Mouse (Mus musculus) NIH3T3 (cell line): ENCODE data around the gene Chchd4.
"Not testable (repeated sequence)": the region's sequence is repeated elsewhere in the genome, so short reads cannot be mapped to it uniquely, and the experiment has no call there.

Source experiments
- DNase-seq: peaks from one replicate; pipeline ENCODE4 v3.0.0-alpha.2; 2012; ENCODE audit warnings: low read depth

Gene Chchd4

GRCm38 (mm10) chr6:91473805-91474440 lies 577 bp upstream of the Chchd4 start:
- DNase-seq: no peak

- DNase-seq: peak; percentile 50
These were observed 1.0 kb downstream of the Chchd4 start for GRCm38 (mm10) chr6:91472319-91472718.

GRCm38 (mm10) chr6:91471427-91471826 lies 1.9 kb downstream of the Chchd4 start:
- DNase-seq: not testable (repeated sequence)

- DNase-seq: no peak
These were observed 2.6 kb downstream of the Chchd4 start for GRCm38 (mm10) chr6:91470712-91471111.

- no peak for DNase-seq
These were observed 6.2 kb downstream of the Chchd4 start for GRCm38 (mm10) chr6:91467106-91467505.

GRCm38 (mm10) chr6:91465756-91466155 lies 7.6 kb downstream of the Chchd4 start:
- no peak for DNase-seq

GRCm38 (mm10) chr6:91459471-91459870 lies 13.9 kb downstream of the Chchd4 start:
- peak; percentile 22 for DNase-seq

- DNase-seq: no peak
These were observed 18.8 kb downstream of the Chchd4 start for GRCm38 (mm10) chr6:91454546-91454945.

GRCm38 (mm10) chr6:91452056-91452455 lies 21.3 kb downstream of the Chchd4 start:
- DNase-seq: peak; percentile 11

GRCm38 (mm10) chr6:91449472-91450225 lies 23.7 kb downstream of the Chchd4 start:
- no peak for DNase-seq

- no peak for DNase-seq
These were observed 28.0 kb downstream of the Chchd4 start for GRCm38 (mm10) chr6:91445316-91445715.

GRCm38 (mm10) chr6:91441145-91441662 lies 32.1 kb downstream of the Chchd4 start:
- DNase-seq: no peak

- DNase-seq: peak; percentile 99
These were observed 32.7 kb downstream of the Chchd4 start for GRCm38 (mm10) chr6:91440474-91441144.

GRCm38 (mm10) chr6:91424151-91424550 lies 49.2 kb downstream of the Chchd4 start:
- DNase-seq: no peak

GRCm38 (mm10) chr6:91421629-91422028 lies 51.7 kb downstream of the Chchd4 start:
- DNase-seq: no peak

- DNase-seq: no peak
These were observed 56.0 kb downstream of the Chchd4 start for GRCm38 (mm10) chr6:91417291-91417845.

GRCm38 (mm10) chr6:91416146-91416545 lies 57.2 kb downstream of the Chchd4 start:
- no peak for DNase-seq

GRCm38 (mm10) chr6:91414890-91415289 lies 58.5 kb downstream of the Chchd4 start:
- peak; percentile 72 for DNase-seq
